In the genomic region with DNA sequence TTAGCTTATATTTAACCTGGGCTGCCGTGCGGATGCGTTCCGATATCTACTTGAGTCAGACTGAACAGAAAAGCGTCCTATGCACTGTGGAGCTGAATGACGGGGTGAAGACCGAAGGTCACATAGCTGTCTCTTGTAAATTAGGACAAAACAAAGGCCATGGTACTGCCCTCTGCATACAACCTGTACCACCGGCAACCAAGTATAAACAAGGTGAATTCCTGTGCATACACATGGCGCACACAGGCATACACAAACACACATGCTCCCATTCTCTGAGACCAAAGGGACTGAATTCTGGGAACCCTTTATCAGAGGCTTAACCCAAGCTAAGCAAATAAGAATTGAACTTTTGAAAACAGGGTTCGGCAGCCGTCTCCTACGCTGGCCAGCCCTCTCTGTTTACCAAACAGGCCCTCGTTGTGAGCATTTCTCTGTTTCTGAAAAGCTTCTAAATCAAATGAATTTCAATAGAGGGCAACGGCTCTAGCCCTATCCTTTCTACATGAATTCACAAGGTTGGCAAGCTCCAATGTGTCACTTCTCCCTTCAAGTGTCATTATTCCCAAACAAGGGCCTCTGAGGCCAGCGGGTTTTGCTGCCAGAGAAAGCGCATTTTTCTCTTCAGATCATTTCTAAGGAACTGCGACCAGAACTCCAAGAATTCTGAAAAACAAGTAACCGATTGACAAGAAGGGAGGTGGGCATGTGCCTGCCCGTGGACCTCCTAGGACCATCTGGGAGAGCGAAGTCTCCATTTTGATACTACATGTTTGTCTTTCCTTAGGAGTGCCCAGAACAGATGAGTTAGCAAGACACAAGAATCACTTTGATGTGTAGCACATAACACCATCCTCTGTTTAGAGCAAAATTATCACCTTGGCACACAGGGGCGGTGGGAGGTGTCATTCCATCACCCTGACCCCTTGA, we compare ENCODE assay signal across 13 mouse cellular contexts. TPM values are rescaled to one million over a fixed set of nuclear protein-coding genes. Genes with fewer than 3 reads are reported as not detected.
DNase-seq lines count a peak whose midpoint lies in the region; ATAC-seq lines count a peak whose summit lies in the region.
"Had no signal": no experiment of that assay in that cellular context is flagged by ENCODE, and none has a peak within 500 bp of the region (broad histone marks: within the 10 kb centered on the region; RNA-seq: fewer than 3 reads in every experiment).

No protein-coding gene starts in this region.

- DNase-seq in left cerebral cortex, adult 11 months (ENCODE audit: low spot score), result peak; percentile 18
- no peak for DNase-seq in left cerebral cortex, postnatal 36 days (ENCODE audit: low spot score in 2 of 2)
- DNase-seq in ZHBTc4 (ENCODE audit: low read depth, low spot score), result peak; percentile 16
- DNase-seq in kidney, postnatal 10 days, result no peak
- DNase-seq in frontal cortex, postnatal 25 days (ENCODE audit: low spot score in 2 of 2), result no peak
- DNase-seq: gastrocnemius, postnatal 36 days; heart, postnatal 14 days; kidney, postnatal 14 days; thymus, adult 18-20 months had no signal

- 33% methylated on average over 21 of the region's 21 CpGs for WGBS in forebrain, embryonic 16.5 days
- WGBS in midbrain, embryonic 15.5 days, result 60% methylated on average over 21 of the region's 21 CpGs

- H3K27ac ChIP-seq in forebrain, embryonic 16.5 days (ENCODE audit: low read length), result no peak overlapping the region
- H3K27ac ChIP-seq in midbrain, embryonic 15.5 days, result 0 out of 2 replicates have a peak overlapping the region, but pooled peaks have one; percentile 26
- H3K27ac ChIP-seq: embryonic facial prominence, embryonic 15.5 days; limb, embryonic 12.5 days had no signal

- H3K4me1 ChIP-seq in forebrain, embryonic 16.5 days (replicated peaks; ENCODE audit: control insufficient read depth, insufficient read depth, low read length), result peaks cover 38% of the 10 kb centered on the region
- peaks cover 32% of the 10 kb centered on the region for H3K4me1 ChIP-seq in midbrain, embryonic 15.5 days

- H3K9me3 ChIP-seq in forebrain, embryonic 16.5 days (ENCODE audit: control insufficient read depth, low read length), result no peaks in the 10 kb centered on the region
- H3K9me3 ChIP-seq in midbrain, embryonic 15.5 days, result no peaks in the 10 kb centered on the region
- H3K9me3 ChIP-seq: embryonic facial prominence, embryonic 15.5 days; limb, embryonic 12.5 days had no signal

- peak; percentile 64 for ATAC-seq in forebrain, embryonic 16.5 days
- ATAC-seq in midbrain, embryonic 15.5 days (replicated peaks), result peak; percentile 37

- intact Hi-C loops in left cerebral cortex, postnatal 36 days (cut with DNase I), result loop anchor here (5.0 kb wide), 1 partner anchor 42 kb away; the partner anchor contains the start of gene Slc38a1

- no peaks in the 10 kb centered on the region for H3K27me3 ChIP-seq in forebrain, embryonic 16.5 days (replicated peaks; ENCODE audit: control insufficient read depth, insufficient read depth, low read length)
- no peaks in the 10 kb centered on the region for H3K27me3 ChIP-seq in midbrain, embryonic 15.5 days (replicated peaks)
- H3K27me3 ChIP-seq: embryonic facial prominence, embryonic 15.5 days; limb, embryonic 12.5 days had no signal

- H3K9ac ChIP-seq in forebrain, embryonic 16.5 days (replicated peaks; ENCODE audit: low read depth, low read length), result no peak overlapping the region
- no peak overlapping the region for H3K9ac ChIP-seq in midbrain, embryonic 15.5 days
- H3K9ac ChIP-seq: embryonic facial prominence, embryonic 15.5 days; limb, embryonic 12.5 days had no signal

- no peak overlapping the region for H3K4me2 ChIP-seq in forebrain, embryonic 16.5 days (ENCODE audit: low read length)
- H3K4me2 ChIP-seq in midbrain, embryonic 15.5 days, result no peak overlapping the region
- H3K4me2 ChIP-seq: embryonic facial prominence, embryonic 15.5 days; limb, embryonic 12.5 days had no signal

- H3K36me3 ChIP-seq in forebrain, embryonic 16.5 days (ENCODE audit: control insufficient read depth, insufficient read depth), result no peaks in the 10 kb centered on the region
- H3K36me3 ChIP-seq in midbrain, embryonic 15.5 days (replicated peaks), result no peaks in the 10 kb centered on the region

- no peak overlapping the region for H3K4me3 ChIP-seq in forebrain, embryonic 16.5 days (replicated peaks; ENCODE audit: low read length)
- H3K4me3 ChIP-seq in midbrain, embryonic 15.5 days, result no peak overlapping the region
- H3K4me3 ChIP-seq: embryonic facial prominence, embryonic 15.5 days; limb, embryonic 12.5 days had no signal

RNA-seq across cellular contexts. Expression of gene Slc38a1, which starts 42.6 kb away (rescaled TPM):
- total RNA-seq in left cerebral cortex, postnatal 36 days (2021), result 100 to 1,000 TPM; 103 TPM
- polyA plus RNA-seq in forebrain, embryonic 16.5 days (2015; fragmentation: Nextera tagmentation; extraction: Ambion mirVana), result 154 and 158 TPM in 2 replicates
- polyA plus RNA-seq in midbrain, embryonic 15.5 days (2015; fragmentation: Nextera tagmentation; extraction: Ambion mirVana), result 132 and 144 TPM in 2 replicates

Comparison
In these comparisons a context has a peak if more than half of its experiments do, and no peak if none do; other contexts are left out.
1. DNase-seq: peak in left cerebral cortex, adult 11 months (single experiment) and ZHBTc4 (single experiment); none in left cerebral cortex, postnatal 36 days (0 of 2), kidney, postnatal 10 days (single experiment) and frontal cortex, postnatal 25 days (0 of 2).